Mouse (Mus musculus) heart, adult 2 months (tissue): ENCODE data around the gene Cd163l1. TPM values are rescaled to one million over a fixed set of nuclear protein-coding genes. Genes with fewer than 3 reads are reported as not detected.

Source experiments
- DNase-seq, 2 experiments: peaks; one replicate each; pipeline ENCODE4 v3.0.0; 2021
- H3K27ac ChIP-seq: fragments of 200-600 bp; 2 replicates; pipeline ENCODE4 v1.8.1; 2022
- H3K27me3 ChIP-seq: fragments of 200-500 bp; 2 replicates; pipeline ENCODE4 v1.6.1; 2012; ENCODE audit warnings: mild to moderate bottlenecking, low read length, inconsistent platforms, mixed read lengths; ENCODE audit not compliant: control insufficient read depth, insufficient read depth
- H3K36me3 ChIP-seq: fragments of 200-500 bp; 2 replicates; pipeline ENCODE4 v1.6.1; 2012; ENCODE audit warnings: low read length, inconsistent platforms; ENCODE audit not compliant: control insufficient read depth, insufficient read depth
- H3K4me1 ChIP-seq: fragments of 200-500 bp; 2 replicates; pipeline ENCODE4 v1.6.1; 2011; ENCODE audit warnings: low read length; ENCODE audit not compliant: control insufficient read depth, insufficient read depth
- H3K4me3 ChIP-seq: fragments of 200-600 bp; 2 replicates; pipeline ENCODE4 v1.8.1; 2022
- H3K79me2 ChIP-seq: fragments of 200-500 bp; replicated peaks from 2 replicates; pipeline ENCODE4 v1.6.1; 2012; ENCODE audit warnings: mild to moderate bottlenecking, inconsistent platforms, low read length, moderate library complexity, mixed read lengths; ENCODE audit not compliant: control insufficient read depth, insufficient read depth
- H3K9ac ChIP-seq: fragments of 200-500 bp; 2 replicates; pipeline ENCODE4 v1.6.1; 2012; ENCODE audit warnings: low read depth, mild to moderate bottlenecking, control low read depth, inconsistent platforms, low read length, mixed read lengths
- CTCF ChIP-seq: fragments of 200-600 bp; IDR thresholded peaks from 2 replicates; pipeline ENCODE4 v1.8.1; 2022; ENCODE audit warnings: antibody characterized with exemption, mild to moderate bottlenecking, moderate library complexity
- EP300 ChIP-seq: fragments of 200-500 bp; IDR thresholded peaks from 2 replicates; pipeline ENCODE4 v1.6.1; 2011; ENCODE audit warnings: low read depth, low read length, control low read depth; ENCODE audit not compliant: insufficient read depth
- POLR2A ChIP-seq: fragments of 200-500 bp; IDR thresholded peaks from 2 replicates; pipeline ENCODE4 v1.6.1; 2011; ENCODE audit warnings: mild to moderate bottlenecking, low read depth, low read length, control low read depth; ENCODE audit not compliant: insufficient read depth
- WGBS: fragments of 180-500 bp; shearing (Covaris S2); methylation state at CpG from one replicate; pipeline ENCODE4 v1.1.7; 2018; 5-methylcytosine and 5-hydroxymethylcytosine counted together
- intact Hi-C: fragments of 180-260 bp; cut with DNase I; formaldehyde crosslinking; loops from one replicate; pipeline ENCODE4 v1.15.1; 2025
- long read RNA-seq: library from polyadenylated mRNA; stranded (forward); transcript quantifications from one replicate; pipeline ENCODE4 v2.0.0, GENCODE M21; 2021
- polyA plus RNA-seq: library from polyadenylated mRNA; depleted of rRNA; stranded (reverse); fragments of >200 nt; gene quantifications from 2 replicates; pipeline ENCODE4 v1.2.3, GENCODE M21; 2012; rRNA removed
- total RNA-seq, 2 experiments: library from RNA; stranded (reverse); gene quantifications; 2 replicates each; pipeline ENCODE4 v1.2.3; 2021

Gene Cd163l1
- total RNA-seq, result not detected
- 0.27 TPM in 1 of 2 replicates, not detected in the other for polyA plus RNA-seq
- long read RNA-seq, result 0 reads

DNA sequence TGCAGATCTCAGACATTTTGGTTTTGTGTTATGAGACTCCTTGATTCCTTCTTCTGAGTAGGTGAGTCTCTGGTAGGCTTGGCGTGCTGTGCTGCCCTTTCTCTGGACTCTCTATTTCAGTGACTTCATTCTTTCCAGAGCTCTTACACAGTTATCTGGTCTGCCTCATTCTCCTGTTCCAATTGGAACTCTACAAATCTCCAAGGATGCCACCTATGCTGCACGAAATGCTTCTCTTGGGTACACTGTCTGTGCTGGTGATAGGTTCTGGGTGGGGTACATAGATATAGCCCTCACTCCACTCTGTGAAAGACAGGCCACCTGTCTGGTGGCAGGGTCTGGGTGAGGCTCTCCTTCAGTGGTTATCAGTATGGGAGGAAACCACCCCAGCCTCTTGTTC lies at the start of gene Cd163l1:
Cd163l1 (plus strand) TSS at position 301 of the 400 bp plus-strand sequence.
- WGBS, result 69% methylated on average over 2 of the region's 2 CpGs
- TF ChIP-seq EP300 (no peak), POLR2A (no peak), CTCF (no peak)
- DNase-seq, result no peak
- intact Hi-C loops, result no loop called here
- Histone ChIP-seq H3K4me1 (no peaks in the 10 kb centered on the region), H3K36me3 (no peaks in the 10 kb centered on the region), H3K79me2 (no peaks in the 10 kb centered on the region), H3K4me3 (no peak within 1 kb of the TSS), H3K9ac (no peak within 1 kb of the TSS), H3K27ac (no peak within 1 kb of the TSS), H3K27me3 (no peaks in the 10 kb centered on the region)

DNA sequence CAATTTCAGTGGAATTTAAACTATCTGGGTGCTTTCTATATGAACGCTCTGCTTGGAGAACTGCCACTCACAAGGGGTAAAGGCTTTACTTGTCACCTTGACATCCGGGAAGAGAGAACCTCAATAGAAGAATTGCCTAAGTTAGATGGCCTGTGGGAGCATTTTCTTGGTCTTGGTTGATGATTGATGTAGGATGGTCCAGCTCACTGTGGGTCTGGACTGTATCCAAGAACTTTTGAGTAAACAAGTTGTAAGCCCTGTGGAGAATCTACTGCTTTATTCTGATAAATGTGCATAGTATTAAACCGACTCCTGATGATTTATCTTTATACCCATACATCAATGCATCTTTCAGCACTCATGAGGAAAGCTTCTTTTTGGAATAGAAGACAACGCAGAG lies 48.7 kb upstream of the Cd163l1 start:
- H3K4me3 ChIP-seq, result no peak overlapping the region
- no peak overlapping the region for H3K27ac ChIP-seq
- H3K4me1 ChIP-seq, result no peaks in the 10 kb centered on the region
- no peak overlapping the region for H3K9ac ChIP-seq
- no peaks in the 10 kb centered on the region for H3K27me3 ChIP-seq
- intact Hi-C loops, result no loop called here
- no peaks in the 10 kb centered on the region for H3K79me2 ChIP-seq
- DNase-seq, result no peak
- H3K36me3 ChIP-seq, result no peaks in the 10 kb centered on the region
- TF ChIP-seq CTCF (no peak), EP300 (no peak), POLR2A (no peak)
- 85% methylated on average over 4 of the region's 4 CpGs for WGBS

DNA sequence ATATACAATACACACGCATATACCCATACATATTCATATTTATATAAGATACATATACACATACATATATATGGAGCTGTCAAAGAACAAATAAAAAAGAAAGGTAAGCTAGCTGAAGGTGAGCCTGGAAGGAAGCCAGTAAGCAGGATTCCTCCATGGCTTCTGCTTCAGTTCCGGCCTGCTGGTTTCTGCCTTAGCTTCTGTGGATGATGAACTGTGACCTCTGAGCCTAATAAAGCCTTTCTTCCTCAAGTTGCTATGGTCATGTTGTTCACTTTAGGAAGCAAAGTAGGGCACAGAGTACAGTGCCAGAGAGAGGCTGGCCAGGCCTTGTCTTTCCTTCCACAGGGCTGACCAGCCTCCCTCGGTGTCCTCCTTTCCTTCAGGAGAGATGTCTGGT lies 47.2 kb upstream of the Cd163l1 start:
- TF ChIP-seq POLR2A (no peak), CTCF (no peak), EP300 (no peak)
- WGBS, result 85% methylated on average over 3 of the region's 3 CpGs
- Histone ChIP-seq H3K27ac (no peak overlapping the region), H3K4me1 (no peaks in the 10 kb centered on the region), H3K9ac (no peak overlapping the region), H3K27me3 (no peaks in the 10 kb centered on the region), H3K36me3 (no peaks in the 10 kb centered on the region), H3K79me2 (no peaks in the 10 kb centered on the region), H3K4me3 (no peak overlapping the region)
- no peak for DNase-seq
- intact Hi-C loops, result no loop called here

DNA sequence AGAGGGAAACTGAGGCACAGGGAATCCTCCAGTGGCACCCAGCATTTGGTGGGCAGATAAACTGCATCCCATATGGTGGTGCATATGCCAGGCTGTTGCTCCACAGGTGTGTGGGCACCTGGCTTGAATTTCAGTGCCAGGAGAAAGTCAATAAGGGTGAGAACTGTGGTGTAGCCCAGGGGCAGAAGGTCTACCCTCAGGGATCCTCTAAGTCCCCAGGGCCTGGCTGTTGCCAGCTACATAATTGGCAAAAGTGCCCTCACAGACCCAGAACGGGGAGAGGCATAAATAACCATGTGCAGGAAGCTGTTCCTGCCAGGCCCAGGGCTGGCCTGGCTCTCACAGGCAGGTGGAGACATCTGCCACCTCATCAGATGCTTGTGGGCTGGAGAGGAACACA lies 45.1 kb upstream of the Cd163l1 start, which contains the start of gene Olfr523:
Olfr523 (plus strand) TSS at position 282 of the 400 bp plus-strand sequence.
- Histone ChIP-seq H3K9ac (no peak within 1 kb of the TSS), H3K4me1 (no peaks in the 10 kb centered on the region), H3K4me3 (no peak within 1 kb of the TSS), H3K36me3 (no peaks in the 10 kb centered on the region), H3K79me2 (no peaks in the 10 kb centered on the region), H3K27ac (no peak within 1 kb of the TSS), H3K27me3 (no peaks in the 10 kb centered on the region)
- 44% methylated on average over 1 of the region's 1 CpGs for whole genome bisulfite sequencing
- intact Hi-C loops, result no loop called here
- no peak for DNase-seq
- TF ChIP-seq EP300 (no peak), POLR2A (no peak), CTCF (no peak)

DNA sequence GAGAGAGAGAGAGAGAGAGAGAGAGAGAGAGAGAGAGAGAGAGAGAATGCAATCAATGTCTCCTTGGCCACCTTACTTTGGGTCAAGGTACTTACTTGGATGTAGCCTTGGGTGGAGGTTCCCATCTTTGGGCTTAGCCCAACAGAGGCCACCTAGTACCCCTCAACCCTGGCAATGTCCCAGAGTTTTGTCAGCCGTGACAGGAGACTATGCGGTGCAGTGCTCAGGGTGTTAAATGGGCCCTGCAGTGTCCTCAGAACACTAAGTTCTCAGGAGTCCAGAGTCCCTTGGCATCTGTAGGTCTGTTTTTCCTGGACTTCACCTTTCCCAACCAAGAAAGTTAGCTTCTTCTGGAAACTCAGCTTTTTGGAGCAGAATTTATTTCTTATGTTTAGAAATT lies 38.9 kb upstream of the Cd163l1 start:
- no peak for DNase-seq
- Histone ChIP-seq H3K4me3 (no peak overlapping the region), H3K27me3 (no peaks in the 10 kb centered on the region), H3K36me3 (no peaks in the 10 kb centered on the region), H3K9ac (no peak overlapping the region), H3K79me2 (no peaks in the 10 kb centered on the region), H3K27ac (no peak overlapping the region), H3K4me1 (no peaks in the 10 kb centered on the region)
- 92% methylated on average over 2 of the region's 2 CpGs for WGBS
- intact Hi-C loops, result no loop called here
- TF ChIP-seq EP300, result no peak
- TF ChIP-seq POLR2A, result no peak
- TF ChIP-seq CTCF, result no peak

DNA sequence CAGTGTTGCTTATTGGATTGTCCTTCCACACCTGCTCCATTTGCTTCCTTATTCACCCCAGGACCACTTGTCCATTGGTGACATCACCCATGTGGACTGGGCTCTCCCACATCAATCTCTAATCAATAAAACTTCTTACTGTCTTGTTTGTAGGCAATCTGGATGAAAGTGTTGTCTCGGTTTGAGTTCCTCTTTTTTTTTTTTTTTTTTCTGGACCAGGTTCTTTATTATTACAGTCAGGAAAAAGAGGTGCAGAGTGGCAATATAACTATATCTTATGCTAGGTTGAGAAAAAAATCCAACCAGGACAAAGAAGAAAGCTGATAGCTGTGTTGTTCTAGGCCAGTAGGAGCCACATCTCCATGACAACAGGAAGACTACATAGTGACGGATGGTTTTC lies 37.4 kb upstream of the Cd163l1 start:
- Histone ChIP-seq H3K4me1 (no peaks in the 10 kb centered on the region), H3K79me2 (no peaks in the 10 kb centered on the region), H3K4me3 (no peak overlapping the region), H3K27ac (no peak overlapping the region), H3K27me3 (no peaks in the 10 kb centered on the region), H3K9ac (no peak overlapping the region), H3K36me3 (no peaks in the 10 kb centered on the region)
- intact Hi-C loops, result no loop called here
- TF ChIP-seq POLR2A (no peak), CTCF (no peak), EP300 (no peak)
- no peak for DNase-seq
- 57% methylated on average over 2 of the region's 2 CpGs for WGBS
